Mouse (Mus musculus): ENCODE measurements around the gene Ppp1cb.

- TF ChIP-seq POLR2A (IDR thresholded peaks at IDR 0.05; ENCODE audit: borderline replicate concordance, control insufficient read depth, low read depth, low read length), result no peak
- TF ChIP-seq CTCF (IDR thresholded peaks at IDR 0.05; ENCODE audit: control insufficient read depth, insufficient read depth, low read length), result no peak
Observed at GRCm38 (mm10) chr5:32410954-32411688, 47.5 kb upstream of the Ppp1cb start.

All from bone marrow, adult 2 months (tissue).